Mouse (Mus musculus) spleen, embryonic (tissue): ENCODE results near the gene Zfp966.
"Not testable (repeated sequence)": the region's sequence is repeated elsewhere in the genome, so short reads cannot be mapped to it uniquely, and the experiment has no call there.

Experiments
- CTCF ChIA-PET: fragments of 350-600 bp; sonication (Branson Sonifier 250); formaldehyde crosslinking; loops from one replicate; lab custom pipeline; 2022; lab: Charles Lee

Gene Zfp966

DNA sequence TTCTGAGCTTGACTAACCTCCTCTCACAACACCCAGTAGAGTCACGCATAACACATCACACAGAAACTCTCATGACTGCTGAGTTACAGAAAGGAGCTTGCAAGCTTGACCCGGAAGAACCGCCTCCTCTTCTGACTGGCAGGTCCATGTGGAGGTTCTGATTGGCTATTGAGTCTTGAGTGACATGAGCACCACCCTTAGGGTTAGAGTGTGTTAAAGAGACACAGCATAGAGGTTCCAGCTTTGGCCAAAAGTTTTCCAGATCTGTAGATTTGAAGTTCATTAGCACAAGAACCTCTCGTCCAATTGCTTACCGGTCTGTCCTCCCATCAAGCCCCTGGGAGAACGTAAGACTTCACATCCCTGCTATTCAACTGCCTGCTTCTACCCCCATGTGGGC is at the start of gene Zfp966:
Gene Zfp966 (minus strand): TSS at position 101 of the 400 bp plus-strand sequence.
- CTCF ChIA-PET: not testable (repeated sequence)

GRCm38 (mm10) chr2:175965031-175965430 is 34.1 kb upstream of the Zfp966 start, which contains the start of gene Gm2026:
Gm2026 (plus strand) TSS chr2:175965331.
- CTCF ChIA-PET: not testable (repeated sequence)

- CTCF ChIA-PET: not testable (repeated sequence)
Measured at GRCm38 (mm10) chr2:175869024-175869423, 61.9 kb downstream of the Zfp966 start, which contains the start of gene Gm6710. Gm6710 (plus strand) TSS chr2:175869219.
